Mouse (Mus musculus): ENCODE data around the gene Trim14. TPM values are rescaled to one million over a fixed set of nuclear protein-coding genes. Genes with fewer than 3 reads are reported as not detected.

Trim14 gene
- polyA plus RNA-seq, 2 experiments = 2.5 to 3.3 TPM

DNA sequence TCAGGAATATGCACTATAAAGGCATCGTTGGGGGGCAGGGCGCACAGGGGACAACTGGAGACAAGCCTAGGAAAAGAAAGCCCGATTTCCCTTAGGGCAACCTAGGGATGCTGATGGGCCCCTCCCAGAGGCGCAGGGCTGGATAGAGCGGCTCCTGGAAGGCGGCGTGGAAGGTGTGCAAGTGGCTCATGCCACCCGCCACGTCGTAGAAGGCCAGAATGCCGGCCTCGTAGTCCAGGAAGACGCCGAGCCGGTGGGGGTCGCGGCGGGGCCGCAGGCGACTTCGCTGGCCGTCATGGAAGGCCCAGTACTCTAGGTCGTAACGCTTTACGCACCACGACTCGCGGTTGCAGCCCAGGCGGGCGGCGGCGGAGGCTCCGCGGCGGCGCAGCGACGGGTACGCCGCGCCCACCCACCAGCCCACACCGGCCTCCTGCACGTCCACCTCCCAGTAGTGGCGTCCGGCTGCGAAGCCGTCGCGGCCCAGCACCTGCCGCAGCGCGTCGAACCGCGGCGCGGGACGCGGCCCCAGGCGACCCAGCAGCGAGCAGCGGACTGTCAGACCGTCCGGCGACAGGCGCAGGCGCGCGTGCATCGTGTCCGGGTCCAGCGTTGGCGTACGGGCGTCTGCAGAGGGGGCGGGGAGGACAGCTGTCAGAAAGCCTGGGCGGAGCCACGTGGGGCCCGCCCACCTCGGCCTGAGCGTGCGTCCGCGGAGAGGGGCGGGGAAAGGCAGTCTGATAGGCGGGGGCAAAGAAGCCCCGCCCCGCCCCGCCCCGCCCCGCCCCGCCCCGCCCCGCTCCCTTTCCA is 28.9 kb downstream of the Trim14 start:
- no peaks in the 10 kb centered on the region for H3K4me1 ChIP-seq (ENCODE audit: control insufficient read depth, insufficient read depth, low read length)
- H3K9ac ChIP-seq (ENCODE audit: low read depth, low read length, severe bottlenecking) = peak overlapping the region; percentile 45
- no peaks in the 10 kb centered on the region for H3K9me3 ChIP-seq (ENCODE audit: control insufficient read depth, low read length)
- no peak overlapping the region for H3K27ac ChIP-seq (replicated peaks; ENCODE audit: low read depth, low read length)
- H3K4me2 ChIP-seq (replicated peaks; ENCODE audit: low read depth, low read length, severe bottlenecking) = peak overlapping the region; percentile 94
- WGBS = 1% methylated on average over 70 of the region's 94 CpGs
- TF ChIP-seq POLR2A (IDR thresholded peaks at IDR 0.05; ENCODE audit: borderline replicate concordance, extremely low read depth, insufficient read depth, insufficient read length) = 0 out of 2 replicates have a peak, but pooled peaks have one; percentile 12
- H3K36me3 ChIP-seq (ENCODE audit: control insufficient read depth, insufficient read depth, low read length) = peaks cover 22% of the 10 kb centered on the region
- peaks cover 5% of the 10 kb centered on the region; the same call in 1 of the 2 replicates for H3K27me3 ChIP-seq (ENCODE audit: control insufficient read depth, insufficient read depth, low read length)
- peak overlapping the region; percentile 65 for H3K4me3 ChIP-seq (replicated peaks; ENCODE audit: low read length)
- DNase-seq (ENCODE audit: low spot score) = peak; percentile 94
- peak; percentile 96 for ATAC-seq (ENCODE audit: low FRiP score, low read depth)

GRCm38 (mm10) chr4:46505361-46506057 is 30.4 kb downstream of the Trim14 start:
- DNase-seq (ENCODE audit: low spot score) = no peak
- Histone ChIP-seq H3K4me1 (ENCODE audit: control insufficient read depth, insufficient read depth, low read length) (no peaks in the 10 kb centered on the region), H3K27me3 (ENCODE audit: control insufficient read depth, insufficient read depth, low read length) (peaks cover 5% of the 10 kb centered on the region; the same call in 1 of the 2 replicates)

GRCm38 (mm10) chr4:46503881-46504280 is 32.1 kb downstream of the Trim14 start:
- H3K27ac ChIP-seq (replicated peaks; ENCODE audit: low read depth, low read length) = no peak overlapping the region
- no peak overlapping the region for H3K4me2 ChIP-seq (replicated peaks; ENCODE audit: low read depth, low read length, severe bottlenecking)
- peaks cover 50% of the 10 kb centered on the region for H3K36me3 ChIP-seq (ENCODE audit: control insufficient read depth, insufficient read depth, low read length)
- WGBS = 94% methylated on average over 3 of the region's 3 CpGs
- no peaks in the 10 kb centered on the region for H3K4me1 ChIP-seq (ENCODE audit: control insufficient read depth, insufficient read depth, low read length)
- DNase-seq (ENCODE audit: low spot score) = no peak
- no peak overlapping the region for H3K9ac ChIP-seq (ENCODE audit: low read depth, low read length, severe bottlenecking)
- H3K27me3 ChIP-seq (ENCODE audit: control insufficient read depth, insufficient read depth, low read length) = peaks cover 5% of the 10 kb centered on the region; the same call in 1 of the 2 replicates
- H3K9me3 ChIP-seq (ENCODE audit: control insufficient read depth, low read length) = no peaks in the 10 kb centered on the region
- ATAC-seq (ENCODE audit: low FRiP score, low read depth) = no peak
- H3K4me3 ChIP-seq (replicated peaks; ENCODE audit: low read length) = no peak overlapping the region
- TF ChIP-seq POLR2A (IDR thresholded peaks at IDR 0.05; ENCODE audit: borderline replicate concordance, extremely low read depth, insufficient read depth, insufficient read length) = no peak

More at GRCm38 (mm10) chr4:46505361-46506057, 30.4 kb downstream of the Trim14 start:
- H3K9ac ChIP-seq (ENCODE audit: low read depth, low read length, severe bottlenecking) = no peak overlapping the region
- no peak overlapping the region for H3K27ac ChIP-seq (replicated peaks; ENCODE audit: low read depth, low read length)
- WGBS = 52% methylated on average over 8 of the region's 8 CpGs
- no peaks in the 10 kb centered on the region for H3K9me3 ChIP-seq (ENCODE audit: control insufficient read depth, low read length)
- no peak for ATAC-seq (ENCODE audit: low FRiP score, low read depth)
- no peak for TF ChIP-seq POLR2A (IDR thresholded peaks at IDR 0.05; ENCODE audit: borderline replicate concordance, extremely low read depth, insufficient read depth, insufficient read length)
- H3K4me2 ChIP-seq (replicated peaks; ENCODE audit: low read depth, low read length, severe bottlenecking) = no peak overlapping the region
- no peak overlapping the region for H3K4me3 ChIP-seq (replicated peaks; ENCODE audit: low read length)
- H3K36me3 ChIP-seq (ENCODE audit: control insufficient read depth, insufficient read depth, low read length) = peaks cover 37% of the 10 kb centered on the region

DNA sequence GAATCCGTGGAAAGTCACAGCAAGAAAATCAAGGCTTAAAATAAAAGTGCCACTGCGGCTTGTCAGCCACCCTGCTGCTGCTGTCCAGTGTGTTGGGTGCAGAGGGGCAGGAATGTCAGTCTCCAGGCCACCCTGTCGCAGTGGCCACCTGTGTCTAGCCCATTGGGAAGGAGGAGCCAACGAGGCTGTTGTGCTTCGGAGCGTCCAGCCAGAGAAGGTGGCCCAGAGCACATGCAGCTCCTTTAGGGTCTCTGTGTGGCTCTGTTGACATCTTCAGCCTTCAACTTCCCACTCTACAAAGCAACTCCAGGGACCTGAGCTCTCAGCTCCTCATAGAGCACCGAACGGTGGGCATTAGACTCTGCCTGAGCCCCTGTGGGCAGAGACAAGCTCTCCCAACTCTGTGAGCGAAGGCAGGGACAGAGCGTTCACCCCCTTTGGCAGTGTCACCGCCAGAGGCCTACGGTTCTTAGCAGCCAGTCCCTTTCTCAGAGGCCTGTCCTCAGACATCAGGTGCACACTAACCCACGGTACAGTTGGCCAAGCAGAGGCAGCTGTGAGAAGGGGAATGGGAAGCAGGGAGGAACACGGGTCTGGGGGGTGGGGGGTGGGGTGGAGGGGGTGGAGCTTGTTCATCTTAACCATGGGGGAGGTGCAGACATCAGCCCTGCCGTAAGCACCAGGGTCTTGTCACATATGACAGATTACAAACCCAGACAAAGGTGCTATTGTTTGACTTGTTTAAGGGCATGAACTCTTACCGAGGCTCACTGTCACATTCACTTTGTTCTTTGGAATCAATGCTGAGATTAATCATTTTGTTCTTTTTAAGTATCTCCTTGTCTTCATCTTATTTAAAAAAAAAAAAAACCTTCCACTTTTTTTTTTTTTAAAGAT is 33.1 kb downstream of the Trim14 start:
- TF ChIP-seq POLR2A (IDR thresholded peaks at IDR 0.05; ENCODE audit: borderline replicate concordance, extremely low read depth, insufficient read depth, insufficient read length) = no peak
- Histone ChIP-seq H3K9ac (ENCODE audit: low read depth, low read length, severe bottlenecking) (no peak overlapping the region), H3K4me3 (replicated peaks; ENCODE audit: low read length) (no peak overlapping the region), H3K36me3 (ENCODE audit: control insufficient read depth, insufficient read depth, low read length) (peaks cover 56% of the 10 kb centered on the region), H3K9me3 (ENCODE audit: control insufficient read depth, low read length) (no peaks in the 10 kb centered on the region), H3K4me1 (ENCODE audit: control insufficient read depth, insufficient read depth, low read length) (no peaks in the 10 kb centered on the region), H3K4me2 (replicated peaks; ENCODE audit: low read depth, low read length, severe bottlenecking) (no peak overlapping the region), H3K27ac (replicated peaks; ENCODE audit: low read depth, low read length) (no peak overlapping the region), H3K27me3 (ENCODE audit: control insufficient read depth, insufficient read depth, low read length) (peaks cover 5% of the 10 kb centered on the region; the same call in 1 of the 2 replicates)
- ATAC-seq (ENCODE audit: low FRiP score, low read depth) = no peak
- 80% methylated on average over 16 of the region's 16 CpGs for WGBS
- DNase-seq (ENCODE audit: low spot score) = no peak

- no peaks in the 10 kb centered on the region for H3K4me1 ChIP-seq (ENCODE audit: control insufficient read depth, insufficient read depth, low read length)
- H3K27me3 ChIP-seq (ENCODE audit: control insufficient read depth, insufficient read depth, low read length) = no peaks in the 10 kb centered on the region
- DNase-seq (ENCODE audit: low spot score) (peak; percentile 39), ATAC-seq (ENCODE audit: low FRiP score, low read depth) (no peak)
- H3K36me3 ChIP-seq (ENCODE audit: control insufficient read depth, insufficient read depth, low read length) = peaks cover 78% of the 10 kb centered on the region
- TF ChIP-seq POLR2A (IDR thresholded peaks at IDR 0.05; ENCODE audit: borderline replicate concordance, extremely low read depth, insufficient read depth, insufficient read length) = no peak
- no peak overlapping the region for H3K4me2 ChIP-seq (replicated peaks; ENCODE audit: low read depth, low read length, severe bottlenecking)
- no peak overlapping the region for H3K27ac ChIP-seq (replicated peaks; ENCODE audit: low read depth, low read length)
- H3K9me3 ChIP-seq (ENCODE audit: control insufficient read depth, low read length) = no peaks in the 10 kb centered on the region
- 7% methylated on average over 4 of the region's 4 CpGs for WGBS
- no peak overlapping the region for H3K4me3 ChIP-seq (replicated peaks; ENCODE audit: low read length)
- no peak overlapping the region for H3K9ac ChIP-seq (ENCODE audit: low read depth, low read length, severe bottlenecking)
These were observed 37.0 kb downstream of the Trim14 start for GRCm38 (mm10) chr4:46498976-46499375.
